Mouse (Mus musculus): ENCODE data around the gene Cd300lb.

- TF ChIP-seq POLR2A (IDR thresholded peaks at IDR 0.05; ENCODE audit: low read depth, low read length) (no peak), CTCF (IDR thresholded peaks at IDR 0.05; ENCODE audit: extremely low read depth, insufficient read depth, insufficient read length, insufficient replicate concordance) (no peak)
These were observed 38.1 kb downstream of the Cd300lb start for GRCm38 (mm10) chr11:114896085-114896484.
